Mouse (Mus musculus) lung, adult 18-20 months (tissue): ENCODE results near the gene Zfp664.

Experiments
- DNase-seq, 2 experiments: peaks; one replicate each; pipeline ENCODE4 v3.0.0; 2022; ENCODE audit warnings: mixed read lengths in 2 of 2

Zfp664 gene

DNA sequence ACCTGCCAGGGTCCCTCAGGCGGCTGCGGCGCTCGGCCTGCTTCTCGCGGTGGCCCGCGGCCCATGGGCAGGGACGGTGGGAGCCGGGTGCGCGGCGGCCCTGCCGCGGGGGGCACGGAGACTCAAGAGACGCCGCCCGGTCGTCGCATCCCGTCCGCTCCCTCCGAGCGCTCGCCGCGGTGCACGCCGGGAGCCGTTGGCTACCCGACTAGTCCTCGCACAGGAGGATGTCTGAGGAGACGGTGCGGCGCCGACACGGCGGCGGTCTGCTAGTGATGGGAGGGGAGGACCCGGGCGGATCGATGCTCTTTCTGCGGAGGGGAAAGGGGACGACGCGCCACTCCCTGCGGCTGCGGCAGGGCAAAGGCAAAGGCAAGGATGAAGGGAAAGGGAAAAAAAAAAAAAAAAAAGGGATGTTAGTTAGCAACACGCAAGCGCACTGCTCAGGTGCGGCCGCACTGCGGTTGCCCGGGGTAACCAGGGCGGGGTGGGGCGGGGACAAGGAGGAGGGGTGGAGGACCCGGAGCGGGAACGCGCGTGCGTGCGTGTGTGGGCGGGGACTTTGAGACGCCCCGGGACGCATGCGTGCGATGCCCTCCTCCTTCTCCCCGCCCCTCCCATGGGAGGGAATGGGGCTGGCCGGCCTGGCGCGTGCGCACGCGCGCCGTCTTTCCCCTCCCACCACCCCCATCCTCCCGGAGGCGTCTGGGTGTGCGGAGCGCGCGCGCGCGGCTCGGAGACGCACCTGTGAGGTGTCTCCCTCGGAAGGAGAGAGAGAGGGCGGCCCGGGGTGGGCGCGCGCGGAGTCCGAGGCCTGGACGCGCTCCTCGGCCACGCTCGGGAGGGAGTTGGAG, at the start of gene Zfp664, which contains the start of gene Ccdc92:
Gene Zfp664, plus strand, starts transcription at position 679 of the 854 bp plus-strand sequence.
Gene Ccdc92, minus strand, starts transcription at position 412 of the 854 bp plus-strand sequence.
- peak; percentile 95 to 97 for DNase-seq

DNA sequence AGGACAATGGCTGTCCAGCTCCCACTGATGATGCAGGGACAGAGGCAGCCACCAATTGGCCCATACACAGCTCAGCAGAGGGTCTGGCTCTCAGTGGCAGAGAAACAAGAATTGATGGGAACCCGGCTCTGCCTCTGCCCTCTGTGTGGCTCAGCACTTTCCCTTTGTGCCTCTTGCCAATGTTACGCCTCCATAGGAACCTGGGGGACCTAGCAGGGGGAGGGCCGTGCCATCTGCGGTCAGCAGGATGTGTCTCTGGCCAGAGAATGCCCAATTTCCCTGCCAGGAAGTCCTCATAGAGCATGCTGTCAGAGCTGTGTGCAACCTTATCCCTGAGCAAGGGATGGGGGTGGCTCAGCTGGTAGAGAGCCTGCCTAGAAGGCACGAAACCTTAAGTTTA, 47.7 kb upstream of the Zfp664 start:
- DNase-seq: no peak

DNA sequence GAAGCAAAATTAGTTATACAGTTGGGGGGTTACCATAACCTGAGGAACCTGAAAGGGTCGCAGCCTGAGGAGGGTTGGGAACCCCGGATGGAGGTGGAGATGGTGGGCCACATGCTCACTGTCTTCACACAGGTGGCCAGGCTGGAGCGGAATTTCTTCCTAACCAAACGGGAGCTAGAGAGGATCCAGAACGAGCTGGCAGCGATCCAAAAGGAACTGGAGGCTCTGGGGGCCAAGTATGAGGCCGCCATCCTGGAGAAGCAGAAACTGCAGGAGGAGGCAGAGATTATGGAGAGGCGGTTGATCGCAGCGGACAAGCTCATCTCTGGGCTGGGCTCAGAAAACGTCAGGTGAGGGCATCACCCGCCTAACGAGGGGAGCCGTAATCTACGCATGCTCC, 45.4 kb upstream of the Zfp664 start:
- no peak for DNase-seq

DNA sequence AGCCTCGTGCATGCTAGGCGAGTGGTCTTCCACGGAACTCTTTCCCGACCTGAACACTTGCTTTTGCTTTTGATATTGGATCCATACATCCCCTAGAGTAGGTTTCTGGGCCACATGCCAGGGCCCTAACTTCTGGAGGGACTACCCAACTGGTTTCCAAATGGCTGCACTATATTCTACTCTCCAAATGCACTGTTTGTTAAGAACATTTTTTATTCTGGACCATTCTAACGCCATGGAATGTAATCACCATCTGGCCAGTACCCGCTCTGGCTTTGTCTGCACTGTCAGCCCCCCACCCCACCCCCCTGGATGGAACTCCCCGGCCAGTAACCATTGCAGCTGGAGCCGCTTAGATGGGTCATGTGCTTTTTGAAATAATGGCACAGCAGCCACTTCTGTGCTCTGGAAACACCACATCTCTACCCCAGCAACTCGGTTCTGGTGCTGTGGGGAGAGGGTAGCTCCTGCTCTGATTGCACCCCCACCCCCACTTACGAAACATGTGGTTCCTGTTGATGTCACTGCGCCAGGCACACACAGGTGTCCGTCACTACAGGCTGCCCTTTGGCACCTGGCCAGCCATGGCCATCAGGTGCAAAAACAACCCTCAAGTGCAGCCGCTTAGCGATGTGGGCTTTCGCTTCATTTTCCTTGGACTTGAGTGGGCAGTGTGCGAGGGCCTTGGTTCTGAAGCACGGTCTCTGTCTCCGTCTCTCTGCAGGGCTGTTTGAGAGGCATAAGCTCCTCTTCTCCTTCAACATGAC, 40.2 kb upstream of the Zfp664 start:
- no peak for DNase-seq

DNA sequence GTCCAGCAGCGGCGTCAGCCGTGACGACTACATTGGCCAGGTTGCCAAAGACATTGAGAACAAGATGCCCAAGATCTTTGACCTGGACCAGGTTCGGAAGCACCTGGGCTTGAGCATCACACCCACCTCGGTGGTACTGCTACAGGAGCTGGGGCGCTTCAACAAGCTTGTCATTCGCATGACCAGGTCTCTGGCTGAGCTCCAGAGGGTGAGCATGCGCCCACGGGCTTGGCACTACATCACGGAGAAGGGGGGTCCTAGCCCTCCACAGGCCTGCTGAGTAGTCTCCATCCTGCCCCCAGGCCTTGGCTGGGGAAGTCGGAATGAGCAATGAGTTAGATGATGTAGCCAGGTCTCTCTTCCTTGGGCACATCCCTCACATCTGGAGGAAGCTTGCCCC, 32.2 kb upstream of the Zfp664 start:
- DNase-seq: no peak

DNA sequence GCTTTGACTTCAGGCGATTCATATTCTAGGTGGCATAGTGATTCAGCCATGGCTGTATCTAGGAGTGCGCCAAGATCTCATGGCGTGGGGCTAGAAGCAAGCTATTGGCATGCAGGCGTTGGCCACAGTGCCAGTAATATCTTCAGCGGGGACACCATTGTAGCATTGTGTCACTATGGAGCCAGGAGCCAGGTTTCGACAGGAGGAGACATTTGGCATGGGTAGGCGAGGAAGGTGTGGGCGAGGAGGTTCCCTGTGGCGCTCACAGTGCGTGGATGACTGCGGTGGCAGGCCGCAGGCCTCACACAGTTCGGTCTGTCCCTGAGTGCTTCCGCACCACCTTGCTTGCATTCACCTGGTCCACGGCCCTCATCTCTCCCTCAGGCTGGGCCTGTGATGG, 27.3 kb upstream of the Zfp664 start:
- no peak for DNase-seq

DNA sequence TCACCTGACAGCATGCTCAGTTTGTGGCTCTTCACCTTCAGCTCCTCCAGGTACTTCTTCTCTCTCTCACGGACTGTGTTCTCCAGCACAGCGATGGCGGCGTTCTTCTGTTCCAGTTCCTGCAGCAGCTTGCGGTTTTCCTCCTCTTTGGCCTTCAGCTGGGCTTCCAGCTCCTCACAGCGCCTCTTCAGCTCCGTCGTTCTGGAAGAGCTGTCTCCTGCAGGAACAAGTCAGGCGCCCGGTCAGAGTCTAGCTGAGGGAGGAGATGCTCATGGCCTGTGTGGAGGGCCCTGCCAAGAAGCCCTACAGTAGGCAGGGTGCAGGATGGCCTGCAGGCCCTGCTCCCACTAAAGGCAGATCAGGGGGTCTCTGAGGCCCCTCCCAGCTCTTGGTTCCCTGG, 26.4 kb upstream of the Zfp664 start:
- no peak for DNase-seq

GRCm38 (mm10) chr5:124836621-124837020, 25.9 kb upstream of the Zfp664 start:
- DNase-seq: no peak

DNA sequence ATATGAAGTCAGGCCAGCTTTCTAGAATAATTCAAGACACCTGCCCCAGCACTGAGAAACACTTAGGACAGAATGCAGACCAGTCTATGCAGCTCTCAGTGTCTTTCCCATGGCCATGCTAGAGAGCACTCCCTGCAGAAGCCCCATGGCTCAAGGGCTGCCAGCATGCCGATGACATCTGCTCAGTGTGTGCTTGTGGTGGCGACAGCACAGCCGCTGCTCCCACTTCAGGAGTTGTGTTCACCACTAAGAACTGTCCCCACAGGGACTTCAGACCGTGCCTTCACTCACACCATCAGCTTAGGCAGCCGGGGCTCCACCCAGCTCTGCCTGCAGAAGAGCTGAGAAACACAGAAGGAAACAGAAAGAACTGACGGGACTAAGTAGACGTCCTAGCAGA, 22.3 kb upstream of the Zfp664 start:
- no peak for DNase-seq

DNA sequence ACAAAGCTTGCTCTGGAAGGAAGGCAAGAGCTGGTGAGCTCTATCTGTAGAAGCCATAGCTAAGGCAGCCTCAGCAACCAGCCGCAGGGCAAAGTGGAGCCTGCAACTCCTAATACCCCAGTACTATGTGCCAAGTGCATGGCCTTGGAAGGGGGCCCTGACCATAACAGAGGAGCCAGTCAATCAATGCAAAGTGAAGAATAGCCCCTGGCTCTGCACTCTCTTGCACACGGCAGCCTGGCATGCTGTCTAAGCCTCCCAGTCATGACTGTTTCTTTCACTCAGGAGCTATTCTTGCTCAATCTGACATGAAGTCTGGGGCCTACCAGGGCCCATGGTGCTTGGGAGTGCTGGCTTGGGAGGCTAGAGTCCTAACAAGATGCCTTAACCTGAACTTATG, 21.8 kb upstream of the Zfp664 start:
- DNase-seq: no peak

GRCm38 (mm10) chr5:124843386-124843785, 19.1 kb upstream of the Zfp664 start:
- DNase-seq: no peak

DNA sequence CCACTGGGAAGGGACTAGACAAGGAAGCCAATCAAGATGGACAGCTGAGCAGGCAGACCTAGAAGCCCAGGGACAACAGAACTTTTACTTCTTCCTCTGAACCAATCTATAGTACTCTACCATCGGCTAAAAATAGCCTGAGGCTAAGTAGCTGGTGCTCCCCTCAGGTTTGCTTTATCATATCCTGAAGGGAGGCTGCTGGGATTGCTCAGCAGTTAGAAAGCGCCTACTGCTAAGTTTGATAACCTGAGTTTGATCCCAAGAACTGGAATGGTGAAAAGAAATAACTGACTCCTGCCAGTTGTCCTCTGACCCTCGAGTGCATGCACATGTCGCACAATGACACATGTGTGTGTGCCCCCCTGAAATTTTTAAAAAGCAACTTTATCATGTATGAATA, 17.6 kb upstream of the Zfp664 start:
- DNase-seq: no peak

DNA sequence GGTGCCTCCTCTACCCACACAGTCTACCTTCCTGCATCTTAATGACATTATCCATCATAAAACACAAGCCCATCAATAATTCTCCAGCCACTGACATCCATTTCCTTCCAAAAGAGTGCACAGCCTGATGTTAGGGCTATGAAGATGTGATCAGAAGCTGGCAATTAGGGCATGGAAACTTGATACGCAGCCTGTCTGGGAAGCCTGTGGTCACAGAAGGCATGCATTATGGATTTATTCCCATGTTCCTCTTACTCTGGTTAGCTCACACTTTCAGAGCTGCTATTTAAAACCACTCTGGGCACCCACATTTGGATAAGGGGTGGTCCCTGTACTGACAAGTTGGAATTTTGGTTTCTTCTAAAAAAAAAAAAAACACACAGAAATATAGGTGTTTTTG, 15.5 kb upstream of the Zfp664 start:
- no peak for DNase-seq

- DNase-seq: no peak
These were observed 13.5 kb upstream of the Zfp664 start for GRCm38 (mm10) chr5:124848994-124849393.

GRCm38 (mm10) chr5:124851572-124851971, 10.9 kb upstream of the Zfp664 start:
- peak; percentile 18 to 33 for DNase-seq

- peak in 1 of 2 experiments; percentile 23 for DNase-seq
These were observed 10.2 kb upstream of the Zfp664 start for GRCm38 (mm10) chr5:124852294-124852693.

GRCm38 (mm10) chr5:124853079-124853478, 9.4 kb upstream of the Zfp664 start:
- no peak for DNase-seq

DNA sequence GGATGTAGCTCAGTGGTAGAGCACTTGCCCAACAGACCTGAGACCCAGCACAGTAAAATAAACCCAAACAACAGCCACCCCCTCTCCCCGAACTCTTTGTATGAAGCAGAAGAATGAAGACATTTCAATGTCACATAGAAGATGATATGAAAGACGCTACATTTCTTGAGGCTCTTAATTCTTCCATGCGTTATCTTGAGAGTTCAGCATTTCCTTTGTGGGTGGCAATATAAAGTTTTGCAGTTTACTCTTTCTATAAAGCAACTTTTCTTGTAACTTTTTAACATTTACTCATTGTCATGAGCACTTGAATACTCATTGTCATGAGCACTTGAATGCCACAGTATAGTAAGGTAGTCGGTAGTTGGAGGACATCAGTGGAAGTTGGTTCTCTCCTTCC, 8.3 kb upstream of the Zfp664 start:
- DNase-seq: no peak

DNA sequence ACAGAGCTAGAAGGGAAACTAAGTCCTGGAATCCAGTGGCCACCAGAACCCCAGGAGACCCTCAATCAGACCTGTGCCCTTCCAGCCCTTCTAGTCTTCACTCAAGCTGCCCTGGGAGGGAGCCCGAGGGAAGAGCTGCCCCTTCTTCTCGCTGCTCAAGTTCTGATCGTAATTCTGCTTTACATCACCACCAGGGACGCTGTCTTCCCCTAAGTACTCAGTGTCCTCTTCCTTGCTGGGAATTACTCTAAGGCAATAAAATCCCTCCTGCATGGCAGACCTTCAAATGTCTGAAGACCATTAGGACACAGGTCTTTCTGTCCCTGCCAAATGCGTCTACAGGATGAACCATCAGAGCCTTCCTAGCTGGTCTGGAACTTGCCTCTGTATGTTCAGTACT, 2.5 kb upstream of the Zfp664 start:
- no peak for DNase-seq

- peak; percentile 19 to 27 for DNase-seq
These were observed 1.0 kb upstream of the Zfp664 start for GRCm38 (mm10) chr5:124861463-124861862.

DNA sequence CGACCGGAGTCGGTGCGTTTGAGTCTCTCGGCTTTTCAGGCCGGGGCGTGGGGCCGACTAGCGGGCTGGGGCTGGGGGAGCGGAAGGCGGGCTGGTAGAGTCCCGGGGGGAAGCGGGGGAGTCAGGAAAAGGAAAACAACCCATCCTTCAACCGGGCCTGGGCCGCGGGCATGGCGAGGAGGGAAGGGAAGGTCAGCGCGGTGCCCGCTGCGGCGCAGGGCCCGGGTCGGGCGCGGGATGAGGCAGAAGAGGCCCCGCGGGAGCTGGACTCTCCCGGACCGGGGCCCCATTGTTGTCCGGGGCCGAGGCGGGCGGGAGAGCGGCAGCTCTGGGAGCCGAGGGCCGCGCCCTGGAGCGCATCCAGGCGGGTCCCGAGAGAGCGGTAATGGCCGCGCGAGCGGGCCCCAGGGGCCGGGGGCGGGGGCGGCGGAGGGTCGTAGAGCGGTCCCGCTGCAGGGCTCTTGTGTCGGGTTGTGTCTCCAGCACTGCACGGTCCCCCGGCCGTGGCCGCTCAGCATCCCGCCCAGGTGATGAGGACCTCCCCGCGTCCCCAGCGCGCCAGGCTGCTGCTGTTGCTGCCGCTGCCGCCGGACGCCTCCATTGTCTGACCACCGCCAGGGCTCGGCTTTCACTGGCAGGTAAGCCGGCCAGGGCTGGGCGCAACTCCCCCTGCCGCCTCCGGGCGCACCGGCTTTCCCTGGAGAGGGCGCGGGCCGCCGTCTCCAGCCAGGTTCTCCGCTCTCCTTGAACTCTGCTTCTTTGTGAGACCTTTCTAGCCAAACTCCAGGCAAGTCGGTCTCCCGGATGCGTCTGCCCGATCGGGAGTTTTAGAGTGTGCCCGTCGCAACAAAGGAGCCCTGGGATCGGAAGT, 615 bp downstream of the Zfp664 start:
- DNase-seq: peak; percentile 23 to 40

DNA sequence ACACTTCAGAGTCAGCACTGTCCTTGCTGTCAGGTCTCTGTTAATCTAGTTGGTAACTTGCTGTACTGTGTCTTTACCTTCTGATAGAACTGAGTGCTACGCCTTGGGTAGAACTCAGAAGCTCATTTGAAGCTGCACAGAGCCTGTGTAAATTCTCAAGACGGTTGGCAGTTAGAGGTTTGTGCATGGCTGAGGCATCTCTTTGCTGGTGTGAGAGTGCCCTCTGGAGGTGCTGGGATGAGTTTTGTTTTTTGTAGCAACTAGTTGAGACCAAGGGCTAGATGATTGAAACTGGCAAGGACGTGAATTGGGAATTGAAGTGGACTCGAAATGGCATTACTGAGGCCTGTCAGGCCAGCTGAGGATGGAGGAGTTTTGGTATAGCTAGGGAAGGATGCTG, 6.5 kb downstream of the Zfp664 start:
- peak; percentile 65 to 67 for DNase-seq

GRCm38 (mm10) chr5:124872033-124872432, 9.5 kb downstream of the Zfp664 start:
- peak; percentile 28 to 41 for DNase-seq
